Comparison of ENCODE assay signal across 8 mouse cellular contexts in the genomic region with DNA sequence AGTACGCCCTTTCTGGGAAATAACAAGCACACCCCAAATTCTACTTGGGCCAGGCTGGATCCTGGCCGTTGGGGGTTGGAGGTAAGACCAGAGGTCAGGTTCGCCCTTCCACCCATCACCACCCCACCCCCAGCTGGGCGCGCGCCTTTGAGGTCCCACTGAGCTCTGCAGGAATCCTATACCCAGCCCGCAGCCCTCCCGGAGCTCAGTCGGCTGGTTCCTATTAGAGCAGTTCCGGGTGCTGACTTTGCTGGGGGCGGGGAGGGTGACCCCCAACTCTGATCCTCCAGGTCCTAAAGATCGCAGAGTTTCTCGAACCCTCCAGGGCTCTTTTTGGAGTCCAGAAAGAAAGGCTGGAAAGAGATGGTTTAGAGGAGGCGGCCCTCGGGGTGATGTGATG. TPM values are rescaled to one million over a fixed set of nuclear protein-coding genes. Genes with fewer than 3 reads are reported as not detected.
DNase-seq lines count a peak whose midpoint lies in the region; ATAC-seq lines count a peak whose summit lies in the region.

No protein-coding gene starts in this region.

- peak; percentile 47 for DNase-seq in lung, postnatal 10 days
- DNase-seq in lung, postnatal 14 days = no peak
- peak; percentile 50 for DNase-seq in liver, embryonic 11.5 days (ENCODE audit: low spot score)
- DNase-seq in right cerebral cortex, adult 18-20 months = no peak
- DNase-seq in frontal cortex, adult 2 months (ENCODE audit: extremely low spot score in 1 of 2, low spot score in 1 of 2) = no peak
- DNase-seq in adipocyte (ENCODE audit: low spot score) = no peak

- 4% methylated on average over 15 of the region's 15 CpGs for WGBS in forebrain, embryonic 16.5 days
- WGBS in liver, embryonic 11.5 days = 2% methylated on average over 15 of the region's 15 CpGs
- WGBS in stomach, embryonic 16.5 days = 6% methylated on average over 15 of the region's 15 CpGs

- no peaks in the 10 kb centered on the region for H3K9me3 ChIP-seq in forebrain, embryonic 16.5 days (ENCODE audit: control insufficient read depth, low read length)
- no peaks in the 10 kb centered on the region for H3K9me3 ChIP-seq in liver, embryonic 11.5 days (ENCODE audit: control insufficient read depth, low read length)
- H3K9me3 ChIP-seq in stomach, embryonic 16.5 days (replicated peaks; ENCODE audit: control insufficient read depth, low read length) = no peaks in the 10 kb centered on the region

- H3K27me3 ChIP-seq in forebrain, embryonic 16.5 days (replicated peaks; ENCODE audit: control insufficient read depth, insufficient read depth, low read length) = peaks cover 29% of the 10 kb centered on the region
- H3K27me3 ChIP-seq in liver, embryonic 11.5 days (replicated peaks; ENCODE audit: control insufficient read depth, insufficient read depth, low read length) = peaks cover 41% of the 10 kb centered on the region
- no peaks in the 10 kb centered on the region; the same call in none of the 2 replicates for H3K27me3 ChIP-seq in stomach, embryonic 16.5 days (ENCODE audit: control insufficient read depth, insufficient read depth, low read length)

- H3K27ac ChIP-seq in forebrain, embryonic 16.5 days (ENCODE audit: low read length) = no peak overlapping the region
- no peak overlapping the region for H3K27ac ChIP-seq in liver, embryonic 11.5 days (ENCODE audit: low read depth, low read length)
- H3K27ac ChIP-seq in stomach, embryonic 16.5 days (ENCODE audit: low read length) = no peak overlapping the region

- peak overlapping the region; percentile 42 for H3K4me3 ChIP-seq in forebrain, embryonic 16.5 days (replicated peaks; ENCODE audit: low read length)
- peak overlapping the region; percentile 57 for H3K4me3 ChIP-seq in liver, embryonic 11.5 days (ENCODE audit: low read depth, low read length)
- H3K4me3 ChIP-seq in stomach, embryonic 16.5 days (replicated peaks; ENCODE audit: low read length) = peak overlapping the region; percentile 53

- peak overlapping the region; percentile 58 for H3K4me2 ChIP-seq in forebrain, embryonic 16.5 days (ENCODE audit: low read length)
- H3K4me2 ChIP-seq in liver, embryonic 11.5 days = peak overlapping the region; percentile 69
- peak overlapping the region; percentile 80 for H3K4me2 ChIP-seq in stomach, embryonic 16.5 days (ENCODE audit: low read depth, low read length)

- no peaks in the 10 kb centered on the region for H3K36me3 ChIP-seq in forebrain, embryonic 16.5 days (ENCODE audit: control insufficient read depth, insufficient read depth)
- no peaks in the 10 kb centered on the region for H3K36me3 ChIP-seq in liver, embryonic 11.5 days (ENCODE audit: control insufficient read depth, insufficient read depth, low read length)
- H3K36me3 ChIP-seq in stomach, embryonic 16.5 days (ENCODE audit: control insufficient read depth, insufficient read depth, low read length) = no peaks in the 10 kb centered on the region

- H3K9ac ChIP-seq in forebrain, embryonic 16.5 days (replicated peaks; ENCODE audit: low read depth, low read length) = peak overlapping the region; percentile 5; the same call in 1 of the 2 replicates
- H3K9ac ChIP-seq in liver, embryonic 11.5 days (ENCODE audit: low read depth, low read length) = peak overlapping the region; percentile 36; the same call in 1 of the 2 replicates
- peak overlapping the region; percentile 72 for H3K9ac ChIP-seq in stomach, embryonic 16.5 days (ENCODE audit: low read length)

- peaks cover 15% of the 10 kb centered on the region for H3K4me1 ChIP-seq in forebrain, embryonic 16.5 days (replicated peaks; ENCODE audit: control insufficient read depth, insufficient read depth, low read length)
- H3K4me1 ChIP-seq in liver, embryonic 11.5 days (replicated peaks; ENCODE audit: control insufficient read depth, insufficient read depth, low read length) = peaks cover 32% of the 10 kb centered on the region
- peaks cover 22% of the 10 kb centered on the region for H3K4me1 ChIP-seq in stomach, embryonic 16.5 days (ENCODE audit: control insufficient read depth, insufficient read depth, low read length)

- no peak for ATAC-seq in forebrain, embryonic 16.5 days
- ATAC-seq in liver, embryonic 11.5 days (replicated peaks; ENCODE audit: low FRiP score) = no peak
- ATAC-seq in stomach, embryonic 16.5 days (ENCODE audit: insufficient read depth, low FRiP score) = no peak

RNA-seq across cellular contexts. Expression of a gene that starts 0.5 kb away (rescaled TPM):
- polyA plus RNA-seq in forebrain, embryonic 16.5 days (2015; fragmentation: Nextera tagmentation; extraction: Ambion mirVana) = 4.7 and 5.1 TPM in 2 replicates
- 9.8 and 11.2 TPM in 2 replicates for polyA plus RNA-seq in liver, embryonic 11.5 days (2014; fragmentation: Nextera tagmentation; extraction: Ambion mirVana)
- 8.1 TPM in 2 replicates for polyA plus RNA-seq in stomach, embryonic 16.5 days (2015; fragmentation: Nextera tagmentation; extraction: Ambion mirVana)
- 1.1 and 1.3 TPM in 2 replicates for polyA plus RNA-seq in frontal cortex, adult 2 months (2012; rRNA removed)

RNA-seq across cellular contexts. Expression of a gene that starts 26.8 kb away (rescaled TPM):
- polyA plus RNA-seq in forebrain, embryonic 16.5 days (2015; fragmentation: Nextera tagmentation; extraction: Ambion mirVana) = 2.5 TPM in 1 of 2 replicates, not detected in the other
- not detected in 2 replicates for polyA plus RNA-seq in liver, embryonic 11.5 days (2014; fragmentation: Nextera tagmentation; extraction: Ambion mirVana)
- 2.7 and 2.9 TPM in 2 replicates for polyA plus RNA-seq in stomach, embryonic 16.5 days (2015; fragmentation: Nextera tagmentation; extraction: Ambion mirVana)
- not detected in 2 replicates for polyA plus RNA-seq in frontal cortex, adult 2 months (2012; rRNA removed)

RNA-seq across cellular contexts. Expression of a gene that starts 45.7 kb away (rescaled TPM):
- 70.0 and 71.2 TPM in 2 replicates for polyA plus RNA-seq in forebrain, embryonic 16.5 days (2015; fragmentation: Nextera tagmentation; extraction: Ambion mirVana)
- polyA plus RNA-seq in liver, embryonic 11.5 days (2014; fragmentation: Nextera tagmentation; extraction: Ambion mirVana) = 26.6 and 29.1 TPM in 2 replicates
- 31.9 and 32.0 TPM in 2 replicates for polyA plus RNA-seq in stomach, embryonic 16.5 days (2015; fragmentation: Nextera tagmentation; extraction: Ambion mirVana)
- 79.9 and 80.0 TPM in 2 replicates for polyA plus RNA-seq in frontal cortex, adult 2 months (2012; rRNA removed)

Comparison
In these comparisons a context has a peak if more than half of its experiments do, and no peak if none do; other contexts are left out.
1. DNase-seq: peak in lung, postnatal 10 days (single experiment) and liver, embryonic 11.5 days (single experiment); none in lung, postnatal 14 days (single experiment), right cerebral cortex, adult 18-20 months (single experiment), frontal cortex, adult 2 months (0 of 2) and adipocyte (single experiment).
2. H3K9ac ChIP-seq: peak in every context shown above with its lines; median percentile 72 in stomach, embryonic 16.5 days; 36 in liver, embryonic 11.5 days; 5 in forebrain, embryonic 16.5 days.
3. Peak in every context shown above with its lines, with median percentiles within 50 percentile points of each other: H3K4me2 ChIP-seq and H3K4me3 ChIP-seq.